Mouse (Mus musculus) heart, adult 2 months (tissue): ENCODE data around the gene Sycp2. TPM values are rescaled to one million over a fixed set of nuclear protein-coding genes. Genes with fewer than 3 reads are reported as not detected.
"Not testable (repeated sequence)": the region's sequence is repeated elsewhere in the genome, so short reads cannot be mapped to it uniquely, and the experiment has no call there.

Source experiments
- DNase-seq, 2 experiments: peaks; one replicate each; pipeline ENCODE4 v3.0.0; 2021
- H3K27ac ChIP-seq: fragments of 200-600 bp; 2 replicates; pipeline ENCODE4 v1.8.1; 2022
- H3K27me3 ChIP-seq: fragments of 200-500 bp; 2 replicates; pipeline ENCODE4 v1.6.1; 2012; ENCODE audit warnings: mild to moderate bottlenecking, low read length, inconsistent platforms, mixed read lengths; ENCODE audit not compliant: control insufficient read depth, insufficient read depth
- H3K36me3 ChIP-seq: fragments of 200-500 bp; 2 replicates; pipeline ENCODE4 v1.6.1; 2012; ENCODE audit warnings: low read length, inconsistent platforms; ENCODE audit not compliant: control insufficient read depth, insufficient read depth
- H3K4me1 ChIP-seq: fragments of 200-500 bp; 2 replicates; pipeline ENCODE4 v1.6.1; 2011; ENCODE audit warnings: low read length; ENCODE audit not compliant: control insufficient read depth, insufficient read depth
- H3K4me3 ChIP-seq: fragments of 200-600 bp; 2 replicates; pipeline ENCODE4 v1.8.1; 2022
- H3K79me2 ChIP-seq: fragments of 200-500 bp; replicated peaks from 2 replicates; pipeline ENCODE4 v1.6.1; 2012; ENCODE audit warnings: mild to moderate bottlenecking, inconsistent platforms, low read length, moderate library complexity, mixed read lengths; ENCODE audit not compliant: control insufficient read depth, insufficient read depth
- H3K9ac ChIP-seq: fragments of 200-500 bp; 2 replicates; pipeline ENCODE4 v1.6.1; 2012; ENCODE audit warnings: low read depth, mild to moderate bottlenecking, control low read depth, inconsistent platforms, low read length, mixed read lengths
- CTCF ChIP-seq: fragments of 200-600 bp; IDR thresholded peaks from 2 replicates; pipeline ENCODE4 v1.8.1; 2022; ENCODE audit warnings: antibody characterized with exemption, mild to moderate bottlenecking, moderate library complexity
- EP300 ChIP-seq: fragments of 200-500 bp; IDR thresholded peaks from 2 replicates; pipeline ENCODE4 v1.6.1; 2011; ENCODE audit warnings: low read depth, low read length, control low read depth; ENCODE audit not compliant: insufficient read depth
- POLR2A ChIP-seq: fragments of 200-500 bp; IDR thresholded peaks from 2 replicates; pipeline ENCODE4 v1.6.1; 2011; ENCODE audit warnings: mild to moderate bottlenecking, low read depth, low read length, control low read depth; ENCODE audit not compliant: insufficient read depth
- WGBS: fragments of 180-500 bp; shearing (Covaris S2); methylation state at CpG from one replicate; pipeline ENCODE4 v1.1.7; 2018; 5-methylcytosine and 5-hydroxymethylcytosine counted together
- intact Hi-C: fragments of 180-260 bp; cut with DNase I; formaldehyde crosslinking; loops from one replicate; pipeline ENCODE4 v1.15.1; 2025
- polyA plus RNA-seq: library from polyadenylated mRNA; depleted of rRNA; stranded (reverse); fragments of >200 nt; gene quantifications from 2 replicates; pipeline ENCODE4 v1.2.3, GENCODE M21; 2012
- total RNA-seq, 2 experiments: library from RNA; stranded (reverse); gene quantifications; 2 replicates each; pipeline ENCODE4 v1.2.3; 2021

Sycp2 gene
- total and polyA plus RNA-seq, 3 experiments: 0.04 to 0.89 (median 0.84) TPM

DNA sequence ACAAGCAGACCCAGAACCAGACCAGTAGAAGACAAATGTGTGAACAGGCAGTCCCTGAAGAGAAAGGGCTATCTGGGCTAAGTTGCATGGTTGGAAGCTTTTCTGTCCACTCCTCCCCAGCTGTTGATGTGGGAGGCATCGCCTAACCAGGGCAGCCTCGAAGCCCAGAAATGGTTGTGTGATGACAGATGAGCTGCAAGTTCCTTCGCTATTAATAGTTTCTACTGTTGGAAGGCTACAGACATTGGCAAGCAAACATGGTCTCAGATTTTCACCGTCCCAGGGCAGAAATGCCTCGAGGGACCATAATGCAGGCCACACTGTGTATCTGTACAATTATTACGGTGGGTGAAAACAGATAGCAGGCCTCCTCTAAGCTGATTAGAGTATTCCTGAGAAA, 5.1 kb upstream of the Sycp2 start:
- peak; percentile 47 to 78 for DNase-seq
- H3K4me1 ChIP-seq: peaks cover 10% of the 10 kb centered on the region
- H3K36me3 ChIP-seq: no peaks in the 10 kb centered on the region
- TF ChIP-seq EP300: peak; percentile 69; the same call in 1 of the 2 replicates
- TF ChIP-seq POLR2A: peak; percentile 57
- no peak for TF ChIP-seq CTCF
- no peaks in the 10 kb centered on the region for H3K27me3 ChIP-seq
- H3K79me2 ChIP-seq: no peaks in the 10 kb centered on the region
- H3K4me3 ChIP-seq: no peak overlapping the region; the same call in 1 of the 2 replicates
- H3K27ac ChIP-seq: peak overlapping the region; percentile 90
- intact Hi-C loops: loop anchor here (5.0 kb wide), 1 partner anchor 80 kb away; no protein-coding TSS in a partner anchor
- H3K9ac ChIP-seq: no peak overlapping the region
- WGBS: 13% methylated on average over 6 of the region's 6 CpGs

DNA sequence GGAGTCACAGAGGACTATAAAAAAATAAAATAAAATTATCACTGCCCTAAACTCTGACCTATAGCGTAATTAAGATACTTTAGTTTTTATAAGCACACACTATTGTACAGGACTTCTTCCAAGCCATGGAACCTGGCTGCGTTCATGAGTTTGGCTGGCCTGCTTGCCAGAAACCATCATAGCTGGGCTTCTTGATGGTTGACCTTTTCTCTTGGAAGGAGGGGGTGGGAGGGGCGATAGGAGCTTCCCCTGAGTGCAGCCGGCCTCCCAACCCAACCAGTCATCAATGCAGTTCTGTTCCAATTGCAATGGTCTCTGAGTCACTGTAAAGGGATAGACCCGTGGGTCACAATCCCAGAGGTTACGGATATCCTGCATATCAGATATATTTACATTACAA, 2.8 kb upstream of the Sycp2 start:
- H3K4me1 ChIP-seq: peaks cover 10% of the 10 kb centered on the region
- WGBS: 67% methylated on average over 6 of the region's 6 CpGs
- no peaks in the 10 kb centered on the region for H3K27me3 ChIP-seq
- H3K27ac ChIP-seq: no peak overlapping the region; the same call in 1 of the 2 replicates
- TF ChIP-seq CTCF: no peak
- TF ChIP-seq POLR2A: no peak
- TF ChIP-seq EP300: no peak
- H3K36me3 ChIP-seq: no peaks in the 10 kb centered on the region
- no peaks in the 10 kb centered on the region for H3K79me2 ChIP-seq
- peak in 1 of 2 experiments; percentile 18 for DNase-seq
- no peak overlapping the region for H3K4me3 ChIP-seq
- no peak overlapping the region for H3K9ac ChIP-seq
- intact Hi-C loops: loop anchor here (5.0 kb wide), 1 partner anchor 82 kb away; no protein-coding TSS in a partner anchor

DNA sequence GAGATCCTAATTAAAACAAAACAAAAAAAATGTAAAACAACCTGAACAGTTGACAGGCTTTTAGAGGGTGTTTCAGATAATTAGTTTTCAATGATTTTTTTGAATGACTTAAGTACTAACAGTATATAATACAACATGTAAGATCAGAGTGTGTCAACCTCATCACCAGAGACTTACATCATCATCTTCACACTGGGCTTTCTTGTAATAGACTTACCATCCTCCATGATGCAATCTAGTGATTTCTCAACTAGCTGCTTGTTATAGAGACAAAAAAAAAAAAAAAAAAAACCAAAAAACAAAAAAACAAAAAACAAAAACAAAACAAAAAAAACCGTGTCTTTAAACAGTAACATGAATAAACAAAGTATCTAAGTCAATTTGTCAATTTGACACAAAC, 1.5 kb upstream of the Sycp2 start:
- Histone ChIP-seq H3K36me3 (no peaks in the 10 kb centered on the region), H3K4me3 (no peak overlapping the region)
- TF ChIP-seq CTCF (no peak), EP300 (no peak), POLR2A (no peak)

DNA sequence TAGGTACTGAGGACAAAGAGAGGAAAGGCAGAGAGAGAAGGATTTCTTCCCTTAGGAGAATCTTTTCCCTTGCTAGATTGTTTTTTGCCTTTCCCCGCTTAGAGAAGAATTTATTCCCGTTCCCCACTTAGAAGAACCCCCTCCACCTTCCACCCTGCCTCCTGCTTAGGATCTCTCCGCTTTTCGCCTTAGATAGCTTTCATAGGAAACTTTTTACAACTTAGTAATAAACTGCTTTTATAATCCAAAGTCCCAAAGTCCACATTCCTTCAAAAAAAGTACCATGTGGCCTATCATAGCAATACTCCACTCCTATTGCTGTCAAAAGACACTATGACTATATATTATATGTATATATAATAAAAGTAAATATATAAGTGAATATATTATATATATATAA, 64.9 kb downstream of the Sycp2 start:
- intact Hi-C loops: no loop called here
- H3K9ac ChIP-seq: no peak overlapping the region
- no peak overlapping the region for H3K27ac ChIP-seq
- DNase-seq: no peak
- WGBS: 72% methylated on average over 4 of the region's 4 CpGs
- TF ChIP-seq CTCF: no peak
- TF ChIP-seq POLR2A: no peak
- no peak for TF ChIP-seq EP300
- H3K36me3 ChIP-seq: no peaks in the 10 kb centered on the region
- no peak overlapping the region for H3K4me3 ChIP-seq
- H3K79me2 ChIP-seq: no peaks in the 10 kb centered on the region
- H3K4me1 ChIP-seq: no peaks in the 10 kb centered on the region
- H3K27me3 ChIP-seq: no peaks in the 10 kb centered on the region

More for the DNA sequence above, 1.5 kb upstream of the Sycp2 start:
- intact Hi-C loops: no loop called here
- DNase-seq: no peak
- H3K4me1 ChIP-seq: peaks cover 8% of the 10 kb centered on the region
- H3K9ac ChIP-seq: no peak overlapping the region
- 61% methylated on average over 1 of the region's 1 CpGs for WGBS
- no peak overlapping the region for H3K27ac ChIP-seq
- H3K79me2 ChIP-seq: no peaks in the 10 kb centered on the region
- no peaks in the 10 kb centered on the region for H3K27me3 ChIP-seq

DNA sequence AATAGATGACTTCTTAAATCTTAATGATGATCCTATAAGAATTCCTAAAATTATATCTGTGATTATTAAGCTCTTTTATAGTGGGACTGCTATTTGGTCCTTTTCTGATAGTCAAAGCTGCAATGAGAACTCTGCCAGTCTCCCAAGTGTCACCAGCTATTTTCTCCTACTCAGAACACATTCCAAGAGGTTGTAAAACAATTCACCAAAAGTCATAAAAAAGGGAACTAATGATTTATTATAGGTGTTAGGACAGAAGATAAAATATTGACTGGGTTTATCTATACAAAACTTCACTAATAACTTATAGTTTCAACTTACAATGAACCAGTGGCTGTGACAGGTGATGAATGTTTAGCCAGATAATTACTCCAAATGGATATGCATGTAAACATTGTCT, 65.4 kb downstream of the Sycp2 start:
- H3K36me3 ChIP-seq, DNase-seq, H3K4me1 ChIP-seq, H3K27me3 ChIP-seq, H3K27ac ChIP-seq, H3K9ac ChIP-seq, H3K79me2 ChIP-seq, H3K4me3 ChIP-seq, intact Hi-C loops: not testable (repeated sequence)

DNA sequence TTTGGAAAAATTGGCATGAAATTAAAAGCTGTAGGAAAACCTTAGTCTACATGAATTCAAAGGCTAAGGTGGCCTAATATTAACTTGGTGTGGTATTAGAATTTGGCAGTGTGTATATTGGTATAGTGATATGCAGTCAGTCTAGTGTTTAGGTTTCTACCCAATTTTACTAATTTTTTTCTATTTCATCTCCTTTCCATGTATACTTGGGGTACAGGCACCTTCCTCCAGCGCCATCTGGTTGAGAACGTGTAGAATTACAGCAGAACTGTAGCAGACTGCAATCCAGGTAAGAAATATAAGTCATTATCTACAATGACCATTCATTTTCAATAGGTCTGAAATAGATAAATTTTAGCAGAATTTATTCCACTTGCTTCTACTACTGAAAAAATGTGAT, 68.4 kb downstream of the Sycp2 start:
- intact Hi-C loops: loop anchor here (2.0 kb wide), 1 partner anchor 240 kb away; no protein-coding TSS in a partner anchor
- Histone ChIP-seq H3K27me3 (no peaks in the 10 kb centered on the region), H3K4me3 (no peak overlapping the region), H3K36me3 (no peaks in the 10 kb centered on the region), H3K27ac (no peak overlapping the region), H3K4me1 (no peaks in the 10 kb centered on the region), H3K79me2 (no peaks in the 10 kb centered on the region), H3K9ac (no peak overlapping the region)
- TF ChIP-seq CTCF: peak; percentile 75
- TF ChIP-seq EP300: no peak
- 0% methylated on average over 2 of the region's 2 CpGs for WGBS
- no peak for DNase-seq
